Comparison of ENCODE assay signal across 11 mouse cellular contexts in the genomic region with DNA sequence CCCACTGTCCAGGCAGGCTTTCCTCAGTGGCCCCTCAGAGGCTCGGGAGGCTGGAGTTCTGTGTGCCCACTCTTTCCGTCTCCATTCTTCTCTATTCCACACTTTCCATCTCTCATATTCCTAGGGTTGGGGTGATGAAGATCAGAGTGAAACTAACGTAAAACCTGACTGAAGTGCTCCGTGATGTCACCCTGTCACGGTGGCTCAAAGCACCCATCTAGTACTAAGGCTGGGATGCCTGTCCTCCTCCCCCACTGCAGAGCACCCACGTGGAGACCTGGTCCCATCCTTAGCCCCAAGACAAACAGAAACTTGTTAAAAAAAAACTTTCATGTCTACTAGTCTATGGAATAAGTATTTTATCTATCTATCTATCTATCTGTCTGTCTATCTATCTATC. TPM values are rescaled to one million over a fixed set of nuclear protein-coding genes. Genes with fewer than 3 reads are reported as not detected.
A peak's percentile ranks its signal among the peaks of the same experiment; 100 is the strongest.
DNase-seq lines count a peak whose midpoint lies in the region; ATAC-seq and TF ChIP-seq lines count a peak whose summit lies in the region.
"Had no signal": no experiment of that assay in that cellular context is flagged by ENCODE, and none has a peak within 500 bp of the region (broad histone marks: within the 10 kb centered on the region; RNA-seq: fewer than 3 reads in every experiment).

No protein-coding gene starts in this region.

- H3K4me3 ChIP-seq in gastrocnemius, adult 2 months, result no peak overlapping the region; the same call in 1 of the 2 replicates
- no peak overlapping the region for H3K4me3 ChIP-seq in kidney, postnatal 0 days (replicated peaks; ENCODE audit: low read depth, low read length)
- H3K4me3 ChIP-seq in embryonic facial prominence, embryonic 10.5 days, result no peak overlapping the region
- H3K4me3 ChIP-seq in liver, postnatal 0 days (ENCODE audit: low read depth, low read length), result no peak overlapping the region
- H3K4me3 ChIP-seq: midbrain, embryonic 12.5 days had no signal

- no peak overlapping the region for H3K9ac ChIP-seq in kidney, postnatal 0 days (ENCODE audit: low read depth, low read length)
- no peak overlapping the region for H3K9ac ChIP-seq in liver, postnatal 0 days (replicated peaks)
- H3K9ac ChIP-seq: midbrain, embryonic 12.5 days had no signal

- 86% methylated on average over 6 of the region's 6 CpGs for WGBS in kidney, postnatal 0 days
- WGBS in embryonic facial prominence, embryonic 10.5 days, result 89% methylated on average over 6 of the region's 6 CpGs
- WGBS in liver, postnatal 0 days (ENCODE audit: insufficient replicate concordance), result 41% methylated on average over 6 of the region's 6 CpGs

- no peak for TF ChIP-seq EP300 in liver, postnatal 0 days (IDR thresholded peaks at IDR 0.05; ENCODE audit: low read depth)

- DNase-seq in gastrocnemius, adult 2 months, result no peak
- DNase-seq in gastrocnemius, adult 18-20 months (ENCODE audit: low spot score), result no peak
- DNase-seq in kidney, postnatal 0 days (ENCODE audit: low spot score), result no peak
- DNase-seq in kidney, postnatal 14 days, result no peak
- DNase-seq in embryonic facial prominence, embryonic 10.5 days (ENCODE audit: low spot score), result no peak
- DNase-seq in liver, postnatal 0 days, result no peak
- DNase-seq in layer of hippocampus, postnatal 14 days (ENCODE audit: low spot score in 2 of 2), result no peak
- DNase-seq in spleen, adult 12 weeks (ENCODE audit: low spot score), result no peak

- intact Hi-C loops in gastrocnemius, adult 2 months (cut with DNase I), result no loop called here

- H3K9me3 ChIP-seq in kidney, postnatal 0 days (replicated peaks; ENCODE audit: low read length), result no peaks in the 10 kb centered on the region
- H3K9me3 ChIP-seq in embryonic facial prominence, embryonic 10.5 days, result peaks cover 5% of the 10 kb centered on the region; the same call in 1 of the 2 replicates
- H3K9me3 ChIP-seq in liver, postnatal 0 days (ENCODE audit: low read length), result no peaks in the 10 kb centered on the region
- H3K9me3 ChIP-seq: midbrain, embryonic 12.5 days had no signal

- ATAC-seq in kidney, postnatal 0 days (replicated peaks; ENCODE audit: low FRiP score, low read depth), result no peak
- no peak for ATAC-seq in liver, postnatal 0 days
- ATAC-seq: forebrain, embryonic 16.5 days had no signal

- H3K27me3 ChIP-seq in kidney, postnatal 0 days (ENCODE audit: insufficient read depth, low read length), result no peaks in the 10 kb centered on the region
- H3K27me3 ChIP-seq in embryonic facial prominence, embryonic 10.5 days (replicated peaks; ENCODE audit: low read depth, poor library complexity, severe bottlenecking), result peaks cover 3% of the 10 kb centered on the region
- H3K27me3 ChIP-seq in liver, postnatal 0 days (ENCODE audit: insufficient read depth, low read length), result no peaks in the 10 kb centered on the region
- H3K27me3 ChIP-seq: midbrain, embryonic 12.5 days had no signal

- TF ChIP-seq CTCF in gastrocnemius, adult 2 months (IDR thresholded peaks at IDR 0.05), result no peak
- TF ChIP-seq CTCF in kidney, postnatal 0 days (IDR thresholded peaks at IDR 0.05; ENCODE audit: low read depth), result no peak
- TF ChIP-seq CTCF in liver, postnatal 0 days (IDR thresholded peaks at IDR 0.05; ENCODE audit: low read depth), result no peak

- no peaks in the 10 kb centered on the region for H3K36me3 ChIP-seq in kidney, postnatal 0 days (ENCODE audit: insufficient read depth, low read length)
- H3K36me3 ChIP-seq in embryonic facial prominence, embryonic 10.5 days (replicated peaks), result no peaks in the 10 kb centered on the region
- no peaks in the 10 kb centered on the region for H3K36me3 ChIP-seq in liver, postnatal 0 days (replicated peaks; ENCODE audit: insufficient read depth, low read length)
- H3K36me3 ChIP-seq: midbrain, embryonic 12.5 days had no signal

- H3K4me1 ChIP-seq in kidney, postnatal 0 days (replicated peaks; ENCODE audit: insufficient read depth, low read length), result peaks cover 16% of the 10 kb centered on the region
- peaks cover 48% of the 10 kb centered on the region for H3K4me1 ChIP-seq in embryonic facial prominence, embryonic 10.5 days
- peaks cover 28% of the 10 kb centered on the region for H3K4me1 ChIP-seq in liver, postnatal 0 days (ENCODE audit: insufficient read depth)

- peak overlapping the region; percentile 57 for H3K27ac ChIP-seq in gastrocnemius, adult 2 months
- peak overlapping the region; percentile 84 for H3K27ac ChIP-seq in kidney, postnatal 0 days
- peak overlapping the region; percentile 70; the same call in 1 of the 2 replicates for H3K27ac ChIP-seq in embryonic facial prominence, embryonic 10.5 days (replicated peaks)
- peak overlapping the region; percentile 75 for H3K27ac ChIP-seq in liver, postnatal 0 days (ENCODE audit: low read depth)
- H3K27ac ChIP-seq: midbrain, embryonic 12.5 days had no signal

- no peak overlapping the region for H3K4me2 ChIP-seq in kidney, postnatal 0 days (ENCODE audit: low read length)
- H3K4me2 ChIP-seq in liver, postnatal 0 days (ENCODE audit: low read depth, low read length), result peak overlapping the region; percentile 7; the same call in 1 of the 2 replicates
- H3K4me2 ChIP-seq: midbrain, embryonic 12.5 days had no signal

RNA-seq across cellular contexts. Expression of a gene that starts 14.1 kb away (rescaled TPM):
- total RNA-seq in gastrocnemius, adult 2 months (2021), result not detected
- not detected for total RNA-seq in gastrocnemius, adult 18-20 months (2021)
- 0.22 and 0.29 TPM in 2 replicates for polyA plus RNA-seq in kidney, postnatal 0 days (2015; fragmentation: Nextera tagmentation; extraction: Ambion mirVana)
- polyA plus RNA-seq in embryonic facial prominence, embryonic 10.5 days (2016; fragmentation: Nextera tagmentation; extraction: Ambion mirVana), result 0.43 and 0.56 TPM in 2 replicates
- polyA plus RNA-seq in liver, postnatal 0 days (2015; fragmentation: Nextera tagmentation; extraction: Ambion mirVana), result 0.09 TPM in 1 of 2 replicates, not detected in the other
- total RNA-seq in layer of hippocampus, postnatal 14 days (2021), result under 1 TPM; 0.25 to 0.38 TPM
- total RNA-seq: granulocyte monocyte progenitor cell, adult 5-6 weeks had no signal
